Mouse (Mus musculus): ENCODE data around the gene Tmem35b.

GRCm38 (mm10) chr4:127080806-127081205 lies 42.7 kb upstream of the Tmem35b start:
- TF ChIP-seq USF1 (IDR thresholded peaks at IDR 0.05; ENCODE audit: low read depth), result no peak
- TF ChIP-seq POLR2A (IDR thresholded peaks at IDR 0.05; ENCODE audit: insufficient read length, low read depth), result no peak
- TF ChIP-seq REST (IDR thresholded peaks at IDR 0.05; ENCODE audit: insufficient read depth, insufficient read length), result no peak
- no peak for TF ChIP-seq POLR2AphosphoS2 (IDR thresholded peaks at IDR 0.05; ENCODE audit: insufficient read length, low read depth)
- no peak for TF ChIP-seq MAX (IDR thresholded peaks at IDR 0.05; ENCODE audit: low read depth)
- TF ChIP-seq CEBPB (IDR thresholded peaks at IDR 0.05; ENCODE audit: insufficient read depth, poor library complexity, severe bottlenecking), result no peak
- no peak for TF ChIP-seq SRF (IDR thresholded peaks at IDR 0.05; ENCODE audit: control insufficient read depth, insufficient read length, low read depth)
- TF ChIP-seq E2F4 (IDR thresholded peaks at IDR 0.05; ENCODE audit: insufficient read depth), result no peak
- no peak for TF ChIP-seq MYOD1 (IDR thresholded peaks at IDR 0.05; ENCODE audit: control insufficient read depth in 1 of 3, insufficient read length in 2 of 3, low read depth in 2 of 3)
- no peak for TF ChIP-seq TCF12 (IDR thresholded peaks at IDR 0.05; ENCODE audit: insufficient read depth, poor library complexity, severe bottlenecking)
- no peak for TF ChIP-seq MYOG (IDR thresholded peaks at IDR 0.05; ENCODE audit: control insufficient read depth in 1 of 3, insufficient read depth in 1 of 3, insufficient read length in 2 of 3, low read depth in 2 of 3)

All from myocyte (in vitro differentiated cells).